Mouse (Mus musculus) kidney, embryonic 15.5 days (tissue): ENCODE measurements at regions not wholly inside any gene's neighbourhood (a gene's known extent, or its start where the extent isn't known, plus 50 kb on each side); places are given as distances from the start of the nearest gene placed in this dataset.
"Not testable (repeated sequence)": the region's sequence is repeated elsewhere in the genome, so short reads cannot be mapped to it uniquely, and the experiment has no call there.

ENCODE experiments used
- ATAC-seq: fragments of 200-750 bp; cut with Nextera tagmentation; replicated peaks from 2 replicates; pipeline ENCODE4 v1.8.0; 2017; ENCODE audit warnings: moderate TSS enrichment; ENCODE audit not compliant: low FRiP score
- H3K27ac ChIP-seq: fragments of 300-500 bp; sonication (generic); 2 replicates; pipeline ENCODE4 v1.5.1; 2015; ENCODE audit warnings: mild to moderate bottlenecking, inconsistent platforms
- H3K27me3 ChIP-seq: fragments of 300-500 bp; sonication (generic); 2 replicates; pipeline ENCODE4 v1.6.1; 2015; ENCODE audit warnings: inconsistent platforms
- H3K36me3 ChIP-seq: fragments of 300-500 bp; sonication (generic); 2 replicates; pipeline ENCODE4 v1.6.1; 2015; ENCODE audit warnings: inconsistent platforms
- H3K4me1 ChIP-seq: fragments of 300-500 bp; sonication (generic); 2 replicates; pipeline ENCODE4 v1.6.1; 2015; ENCODE audit warnings: inconsistent platforms
- H3K4me2 ChIP-seq: fragments of 300-500 bp; sonication (generic); 2 replicates; pipeline ENCODE4 v1.6.1; 2015; ENCODE audit warnings: moderate library complexity, mild to moderate bottlenecking, inconsistent platforms
- H3K4me3 ChIP-seq: fragments of 300-500 bp; sonication (generic); replicated peaks from 2 replicates; pipeline ENCODE4 v1.5.1; 2015; ENCODE audit warnings: mild to moderate bottlenecking, inconsistent platforms
- H3K9ac ChIP-seq: fragments of 300-500 bp; sonication (generic); 2 replicates; pipeline ENCODE4 v1.6.1; 2015; ENCODE audit warnings: mild to moderate bottlenecking, inconsistent platforms
- H3K9me3 ChIP-seq: fragments of 300-500 bp; sonication (generic); replicated peaks from 2 replicates; pipeline ENCODE4 v1.6.1; 2016; ENCODE audit warnings: inconsistent platforms
- WGBS: fragments of 180-500 bp; shearing (Covaris S2); methylation state at CpG from one replicate; pipeline ENCODE4 v1.1.7; 2015; ENCODE audit warnings: mixed read lengths; 5-methylcytosine and 5-hydroxymethylcytosine counted together

DNA sequence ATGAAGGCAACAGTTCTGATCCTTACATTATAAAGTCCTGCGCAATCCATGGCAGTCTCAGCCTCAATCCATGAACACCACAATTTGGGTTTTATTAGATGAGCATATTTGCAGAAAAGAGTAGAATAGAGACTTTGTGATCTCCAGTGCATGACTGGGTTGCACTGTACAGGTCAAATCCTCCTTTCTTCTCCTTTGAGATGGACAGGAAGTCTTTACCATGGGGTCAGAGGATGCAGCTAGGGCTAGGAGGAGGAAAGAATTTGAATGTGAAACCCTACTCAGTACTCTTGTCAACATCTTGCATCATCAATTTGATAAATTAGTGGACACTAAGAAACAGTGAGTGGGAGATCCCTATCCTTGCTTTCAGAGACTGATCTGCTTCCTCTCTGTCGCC is 965.3 kb upstream of the Robo1 start:
- no peak overlapping the region for H3K27ac ChIP-seq
- H3K4me2 ChIP-seq: no peak overlapping the region
- no peak overlapping the region for H3K4me3 ChIP-seq
- H3K27me3 ChIP-seq: no peaks in the 10 kb centered on the region
- no peaks in the 10 kb centered on the region for H3K9me3 ChIP-seq
- WGBS: 53% methylated on average over 2 of the region's 2 CpGs
- H3K36me3 ChIP-seq: no peaks in the 10 kb centered on the region
- H3K4me1 ChIP-seq: no peaks in the 10 kb centered on the region
- H3K9ac ChIP-seq: no peak overlapping the region
- ATAC-seq: peak; percentile 90

DNA sequence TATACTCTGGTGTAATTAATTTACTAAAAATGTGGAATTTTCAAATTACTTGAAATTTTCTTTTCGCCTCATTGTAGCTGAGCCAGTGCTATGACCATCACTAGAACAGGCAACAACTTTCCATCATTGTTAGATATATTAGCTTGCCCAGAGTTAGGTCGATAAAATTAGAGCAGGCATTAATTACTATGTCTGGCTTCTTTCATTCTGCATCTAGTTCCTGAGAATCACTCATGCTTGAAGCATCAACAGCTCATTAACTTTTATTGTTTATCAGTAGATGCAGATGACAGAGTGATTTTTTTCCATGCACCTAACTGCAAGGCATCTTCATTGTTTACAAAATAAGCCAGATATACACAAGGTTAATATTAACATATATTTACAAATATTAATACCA is 963.5 kb upstream of the Robo1 start:
- Histone ChIP-seq H3K4me1 (no peaks in the 10 kb centered on the region), H3K36me3 (no peaks in the 10 kb centered on the region), H3K4me3 (no peak overlapping the region), H3K9me3 (no peaks in the 10 kb centered on the region), H3K9ac (no peak overlapping the region), H3K27ac (no peak overlapping the region), H3K4me2 (no peak overlapping the region), H3K27me3 (no peaks in the 10 kb centered on the region)
- ATAC-seq: peak; percentile 70
- WGBS: 55% methylated on average over 2 of the region's 2 CpGs

DNA sequence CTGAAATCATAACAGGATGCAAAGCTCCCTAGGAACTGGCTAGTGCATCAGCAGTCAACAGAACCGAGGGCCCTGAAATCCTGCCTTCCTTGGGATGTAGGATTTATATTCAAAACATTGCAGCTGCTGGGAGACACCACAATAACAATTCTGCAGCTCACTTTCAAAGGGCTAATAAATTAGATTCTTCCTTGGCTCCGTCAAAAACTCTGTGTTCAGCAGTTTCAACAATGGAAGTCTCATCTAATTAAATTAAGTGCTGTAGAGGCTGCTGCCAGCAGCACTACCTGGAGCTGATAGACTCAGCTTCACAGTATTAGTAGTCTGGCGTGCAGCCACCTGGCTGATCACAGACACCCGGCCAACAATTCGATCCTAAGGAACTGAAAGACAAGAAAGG is 916.2 kb upstream of the Robo1 start:
- Histone ChIP-seq H3K9ac (no peak overlapping the region), H3K27ac (0 out of 2 replicates have a peak overlapping the region, but pooled peaks have one; percentile 37), H3K4me1 (peaks cover 7% of the 10 kb centered on the region), H3K9me3 (no peaks in the 10 kb centered on the region), H3K27me3 (no peaks in the 10 kb centered on the region), H3K4me2 (peak overlapping the region; percentile 37; the same call in 1 of the 2 replicates), H3K4me3 (0 out of 2 replicates have a peak overlapping the region, but pooled peaks have one; percentile 7), H3K36me3 (no peaks in the 10 kb centered on the region)
- 7% methylated on average over 5 of the region's 5 CpGs for WGBS
- ATAC-seq: peak; percentile 90

DNA sequence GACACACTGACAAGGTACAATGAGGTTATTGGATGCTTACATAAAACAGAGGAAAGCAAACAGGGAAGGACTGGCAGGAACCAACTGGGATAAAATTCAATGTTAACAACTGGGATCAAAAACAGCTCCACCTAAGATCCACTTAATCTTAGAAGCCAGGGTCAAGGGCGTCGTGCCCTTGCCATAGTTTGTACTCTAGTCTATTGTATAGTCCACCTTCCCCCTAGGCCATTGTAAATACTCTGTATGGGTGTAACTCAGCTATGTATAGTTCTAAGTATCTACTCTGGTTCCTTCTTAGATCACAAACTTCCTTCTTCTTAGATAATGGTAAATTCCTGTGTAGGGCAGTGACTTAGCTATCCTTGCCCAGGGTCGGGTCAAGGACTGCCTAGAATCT is 873.3 kb upstream of the Robo1 start:
- H3K9ac ChIP-seq, ATAC-seq, H3K27me3 ChIP-seq, H3K9me3 ChIP-seq, H3K4me3 ChIP-seq, H3K4me2 ChIP-seq, H3K27ac ChIP-seq, H3K4me1 ChIP-seq, H3K36me3 ChIP-seq: not testable (repeated sequence)
- WGBS: 87% methylated on average over 3 of the region's 3 CpGs
